Mouse (Mus musculus) granulocyte monocyte progenitor cell, adult 5-6 weeks (primary cell): ENCODE data around the gene Mapt. TPM values are rescaled to one million over a fixed set of nuclear protein-coding genes. Genes with fewer than 3 reads are reported as not detected.

ENCODE experiments used
- ATAC-seq: replicated peaks from 2 replicates; pipeline ENCODE4 v1.8.0; 2016; ENCODE audit warnings: mild to moderate bottlenecking, moderate TSS enrichment, inconsistent platforms; ENCODE audit not compliant: poor library complexity, severe bottlenecking
- total RNA-seq, 2 experiments: library from RNA; stranded (forward) in 1 of 2; stranded (reverse) in 1 of 2; fragments of 200-712, 200-1000 nt in 1 of 2; fragments of >200 nt in 1 of 2; fragmentation: Nextera tagmentation in 1 of 2; gene quantifications; 2 replicates each; pipeline ENCODE4 v1.2.3; 2014 to 2017

Gene Mapt
- total RNA-seq, 2 experiments from 2014 or later: not detected

- ATAC-seq: no peak
Observed at GRCm38 (mm10) chr11:104270452-104270851, 39.3 kb downstream of the Mapt start.

- no peak for ATAC-seq
Observed at GRCm38 (mm10) chr11:104270876-104271275, 39.7 kb downstream of the Mapt start.

GRCm38 (mm10) chr11:104271876-104272275 is 40.7 kb downstream of the Mapt start:
- ATAC-seq: no peak

- ATAC-seq: no peak
Observed at GRCm38 (mm10) chr11:104272352-104272751, 41.2 kb downstream of the Mapt start.

- no peak for ATAC-seq
Observed at GRCm38 (mm10) chr11:104275765-104276164, 44.6 kb downstream of the Mapt start.

DNA sequence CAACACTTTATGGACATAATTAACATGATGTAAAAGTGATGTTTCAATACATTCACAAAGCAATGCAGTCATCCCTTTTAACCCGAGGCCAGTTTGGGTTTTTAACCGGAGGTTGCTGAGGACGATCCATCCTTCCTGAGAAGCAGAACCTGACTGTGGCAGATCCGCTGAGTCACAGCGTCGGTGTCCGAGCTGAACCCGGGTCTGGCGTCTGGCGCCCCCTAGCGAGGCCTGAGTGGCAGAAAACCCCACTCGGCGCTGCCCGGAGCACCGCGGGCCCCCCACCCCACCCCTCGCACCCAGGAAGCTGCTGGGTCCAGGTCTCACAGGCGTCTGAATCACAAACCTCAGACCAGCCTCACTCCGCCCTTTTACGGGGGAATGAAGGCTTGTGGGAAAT is 47.0 kb downstream of the Mapt start:
- ATAC-seq: peak; percentile 91

- no peak for ATAC-seq
Observed at GRCm38 (mm10) chr11:104279049-104279448, 47.9 kb downstream of the Mapt start.

DNA sequence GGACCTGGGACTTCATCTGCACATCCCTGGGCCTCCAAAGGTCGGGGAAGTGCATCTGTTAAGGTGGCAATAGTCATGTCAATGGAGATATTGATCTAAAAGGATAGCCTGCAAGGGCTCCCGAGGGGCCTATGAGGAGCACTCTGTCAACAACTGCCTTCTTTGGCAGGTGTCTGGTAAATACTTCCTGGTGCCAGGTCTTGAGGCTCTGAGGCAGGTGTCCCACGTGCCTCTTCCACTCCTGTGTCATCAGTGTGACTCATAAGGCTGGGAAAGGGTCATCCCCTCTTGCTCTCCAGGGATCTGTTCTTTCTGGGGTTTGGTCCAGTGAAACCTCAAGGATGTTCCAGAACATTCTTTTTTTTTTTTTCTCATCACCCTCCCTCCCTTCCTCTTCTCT is 48.3 kb downstream of the Mapt start:
- ATAC-seq: no peak

DNA sequence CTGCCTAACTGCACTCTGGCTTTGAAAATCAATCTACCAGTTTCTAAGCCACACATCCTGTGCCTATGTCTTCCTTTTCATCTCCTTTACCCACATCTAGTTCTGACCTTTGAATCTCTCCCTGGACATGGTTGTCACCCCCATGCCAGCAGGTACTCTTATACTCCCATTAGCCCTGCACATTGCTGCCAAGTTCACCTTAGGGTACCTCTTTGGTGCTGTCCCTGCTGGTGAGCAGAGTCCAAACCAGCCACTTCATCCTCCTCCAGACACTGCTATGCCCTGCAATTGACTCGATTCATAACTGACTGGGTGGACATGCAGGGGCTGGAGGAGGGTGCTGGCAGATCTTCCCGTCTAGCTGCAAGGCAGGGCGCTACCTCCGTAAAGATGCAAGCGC is 50.3 kb downstream of the Mapt start:
- ATAC-seq: no peak

GRCm38 (mm10) chr11:104287113-104287512 is 55.9 kb downstream of the Mapt start:
- no peak for ATAC-seq

- ATAC-seq: no peak
Observed at GRCm38 (mm10) chr11:104288835-104289198, 57.6 kb downstream of the Mapt start.

DNA sequence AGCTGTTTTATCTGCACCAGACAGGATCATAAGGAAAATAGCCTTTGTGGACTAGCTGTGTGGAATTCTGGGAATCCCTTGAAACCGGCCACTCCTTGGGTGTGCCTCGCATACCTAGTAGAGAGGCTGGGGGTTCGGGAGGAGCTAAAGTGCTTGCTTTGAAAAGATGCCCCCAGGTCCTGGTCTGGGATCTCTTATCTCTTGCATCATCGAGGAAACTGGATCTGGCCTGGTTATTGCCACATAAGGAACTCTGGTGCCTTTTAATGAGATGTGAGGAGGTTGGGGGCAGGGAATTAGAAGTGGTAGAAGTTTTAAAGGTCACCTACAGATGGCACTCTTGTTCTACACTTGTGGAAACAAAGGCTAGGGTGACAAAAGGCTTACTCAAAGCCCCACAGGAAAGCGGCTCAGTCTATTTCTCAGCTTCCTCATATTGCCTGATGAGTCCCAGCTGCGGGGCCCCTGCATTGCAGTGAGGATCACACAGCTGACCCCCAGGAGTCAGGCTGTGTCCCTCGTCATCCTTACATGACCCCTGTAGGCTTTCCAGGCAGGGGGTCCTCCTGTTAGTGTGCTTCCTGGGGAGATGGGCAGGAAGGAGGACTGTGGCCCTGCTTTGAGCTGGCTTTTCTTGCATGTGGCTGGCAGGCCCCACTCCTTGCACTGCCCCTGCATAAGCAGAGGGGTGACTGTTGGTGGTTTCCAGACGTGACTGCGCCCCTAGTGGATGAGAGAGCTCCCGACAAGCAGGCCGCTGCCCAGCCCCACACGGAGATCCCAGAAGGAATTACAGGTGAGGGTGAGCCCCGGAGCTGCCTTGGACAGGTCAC is 58.2 kb downstream of the Mapt start:
- peak; percentile 91 for ATAC-seq

DNA sequence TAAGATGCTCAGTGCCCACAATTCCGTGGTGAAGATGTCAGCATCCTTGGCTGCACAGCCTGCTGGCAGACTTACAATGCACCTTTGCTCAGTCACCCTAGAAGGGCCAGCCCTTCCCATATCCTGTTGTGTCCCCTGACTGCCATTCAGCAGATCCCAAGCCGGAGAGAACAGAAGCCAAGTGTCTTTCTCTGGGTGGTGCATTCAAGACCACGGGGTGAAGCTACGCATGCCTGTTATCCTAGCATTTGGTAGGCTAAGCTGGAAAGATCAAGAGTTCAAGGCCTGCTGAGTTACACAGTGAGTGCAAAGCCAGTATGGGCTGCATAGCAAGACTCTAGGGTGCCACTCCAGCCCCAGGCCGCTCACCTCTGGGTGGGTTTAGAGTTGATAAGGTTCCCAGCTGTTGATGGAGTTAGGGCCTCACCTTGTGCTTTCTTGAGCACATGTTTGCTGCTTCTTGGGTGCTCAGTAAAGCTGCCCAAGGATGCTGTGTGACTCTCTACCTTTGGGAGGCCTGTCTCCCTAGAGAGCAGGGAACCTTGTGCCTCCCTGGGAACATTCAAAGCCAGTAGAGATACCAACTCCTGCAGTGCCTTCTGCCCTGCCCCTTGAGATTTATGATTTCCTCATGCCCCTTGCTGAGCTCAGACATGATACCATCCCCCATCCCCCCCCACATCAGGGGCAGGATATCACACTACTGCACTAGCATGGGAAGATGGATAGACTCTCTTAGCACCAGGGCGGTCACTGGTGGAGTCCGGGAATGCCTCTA is 61.4 kb downstream of the Mapt start:
- ATAC-seq: no peak

DNA sequence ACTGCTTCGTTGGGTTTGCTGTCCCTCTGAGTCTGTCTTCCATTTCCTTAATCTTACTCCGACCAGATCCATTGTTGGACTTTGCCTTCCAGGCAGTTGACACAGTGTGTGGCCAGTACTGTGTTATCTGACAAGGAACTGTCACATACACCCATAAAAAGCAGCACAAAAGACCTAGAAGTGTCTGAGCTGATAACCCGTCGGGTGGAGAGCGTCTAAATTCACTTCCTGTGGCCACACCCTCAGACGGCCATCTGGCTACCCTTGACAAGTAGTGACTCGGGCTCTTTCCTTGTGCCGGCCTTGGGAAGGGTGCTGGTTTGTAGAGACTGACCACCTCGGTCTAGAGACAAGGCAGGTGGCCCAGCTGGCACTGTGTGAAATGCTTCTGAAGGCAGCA is 62.1 kb downstream of the Mapt start:
- ATAC-seq: no peak

GRCm38 (mm10) chr11:104295145-104295544 is 64.0 kb downstream of the Mapt start:
- no peak for ATAC-seq

GRCm38 (mm10) chr11:104295656-104296055 is 64.5 kb downstream of the Mapt start:
- no peak for ATAC-seq

- no peak for ATAC-seq
Observed at GRCm38 (mm10) chr11:104297671-104298070, 66.5 kb downstream of the Mapt start.

DNA sequence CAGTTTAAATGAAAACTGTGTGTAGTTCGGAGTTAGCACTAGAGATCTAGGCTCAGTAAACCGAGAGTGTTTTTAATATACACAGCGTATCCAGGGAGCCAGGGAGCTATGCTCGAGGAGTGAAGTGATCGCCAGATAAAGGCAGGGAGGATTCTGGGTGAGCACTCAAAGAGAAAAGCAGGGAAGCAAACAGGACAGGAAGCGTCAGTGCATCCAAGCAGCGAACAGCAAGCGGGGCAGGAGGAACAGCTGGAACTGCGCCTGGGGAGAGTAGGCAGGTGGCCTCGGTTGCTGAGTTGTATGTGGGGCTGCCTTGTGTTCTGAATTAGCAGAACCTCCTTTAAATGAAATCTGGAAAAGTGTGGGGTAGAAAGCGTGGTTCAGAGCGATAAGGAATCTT is 71.4 kb downstream of the Mapt start:
- ATAC-seq: no peak

- no peak for ATAC-seq
Observed at GRCm38 (mm10) chr11:104303088-104303960, 72.1 kb downstream of the Mapt start.

DNA sequence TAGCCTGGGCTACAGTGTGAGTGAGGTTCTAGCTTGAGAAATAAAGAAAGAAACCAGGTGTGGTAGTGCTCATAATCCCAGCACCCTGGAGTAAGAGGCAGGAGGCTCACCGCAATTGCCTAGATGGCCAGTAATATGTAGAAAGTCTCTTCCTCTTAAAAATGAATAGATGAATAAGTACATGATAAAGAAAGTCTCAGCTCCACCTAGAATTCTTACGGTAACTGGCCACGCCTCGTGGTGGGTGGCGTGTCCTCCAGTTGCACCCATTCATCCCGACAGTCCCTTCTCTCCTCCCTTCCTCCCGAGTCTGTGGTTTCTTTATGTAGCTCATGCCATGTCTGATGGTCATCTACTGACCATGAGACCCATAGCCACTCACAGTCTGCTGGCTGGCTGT is 74.5 kb downstream of the Mapt start:
- ATAC-seq: no peak

- ATAC-seq: no peak
Observed at GRCm38 (mm10) chr11:104306483-104306882, 75.3 kb downstream of the Mapt start.
